In the genomic region with DNA sequence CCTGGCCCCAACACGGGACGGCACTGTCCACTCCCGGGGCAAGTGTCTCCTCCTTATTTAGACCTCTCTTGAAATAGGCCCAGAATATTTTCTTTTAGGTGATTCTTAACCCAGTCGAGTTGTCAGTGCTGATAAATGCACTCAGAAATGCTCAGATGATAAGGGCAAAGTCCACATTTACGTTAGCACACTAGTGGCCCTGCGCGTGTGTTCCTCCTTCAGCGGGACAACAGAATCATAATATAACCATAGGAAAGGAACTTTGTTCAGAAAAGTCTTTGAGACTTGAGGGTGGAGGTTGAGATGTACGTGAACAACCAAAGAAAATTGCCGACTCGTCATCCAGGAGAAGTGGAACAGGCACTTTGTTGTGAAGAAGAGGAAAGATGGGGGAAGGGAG, we compare ENCODE assay signal across 14 mouse cellular contexts.
"Had no signal": no experiment of that assay in that cellular context is flagged by ENCODE, and none has a peak within 500 bp of the region (broad histone marks: within the 10 kb centered on the region; RNA-seq: fewer than 3 reads in every experiment).

No protein-coding gene starts in this region.

- H3K9me3 ChIP-seq: neural tube, embryonic 15.5 days; stomach, embryonic 15.5 days had no signal

- DNase-seq: right cerebral cortex, adult 18-20 months; right cerebral cortex, postnatal 14 days; right cerebral cortex, postnatal 25 days; right cerebral cortex, postnatal 4 days; spleen, adult 18-20 months; thymus, adult 18-20 months; thymus, adult 2 months; thymus, postnatal 14 days; thymus, postnatal 25 days; thymus, postnatal 36 days; thymus, postnatal 4 days had no signal

- H3K4me1 ChIP-seq: stomach, embryonic 15.5 days had no signal

- H3K27me3 ChIP-seq: neural tube, embryonic 15.5 days; stomach, embryonic 15.5 days had no signal

- H3K4me3 ChIP-seq: neural tube, embryonic 15.5 days; stomach, embryonic 15.5 days had no signal

- H3K36me3 ChIP-seq: neural tube, embryonic 15.5 days; stomach, embryonic 15.5 days had no signal

- H3K27ac ChIP-seq: neural tube, embryonic 15.5 days; stomach, embryonic 15.5 days; stomach, postnatal 0 days had no signal

- H3K9ac ChIP-seq: neural tube, embryonic 15.5 days; stomach, embryonic 15.5 days had no signal

- H3K4me2 ChIP-seq: neural tube, embryonic 15.5 days; stomach, embryonic 15.5 days had no signal
